Mouse (Mus musculus): ENCODE measurements around the gene Gpn2.

Gpn2 gene

DNA sequence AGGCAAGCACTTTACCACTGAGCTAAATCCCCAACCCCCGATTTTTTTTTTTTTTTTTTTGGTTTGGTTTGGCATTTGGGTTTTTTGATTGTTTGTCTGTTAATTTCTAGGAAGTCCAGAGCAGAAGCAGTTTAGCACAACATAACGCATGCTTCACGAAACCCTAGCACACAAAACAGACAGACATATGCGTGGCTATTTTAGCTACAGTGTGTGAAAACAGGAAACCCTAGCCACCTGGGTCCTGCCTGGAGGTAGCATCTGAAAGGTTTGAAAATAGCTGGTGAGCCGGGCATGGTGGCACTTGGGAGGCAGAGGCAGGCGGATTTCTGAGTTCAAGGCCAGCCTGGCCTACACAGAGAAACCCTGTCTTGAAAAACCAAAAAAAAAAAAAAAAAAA is 11.9 kb downstream of the Gpn2 start:
- DNase-seq: no peak

DNA sequence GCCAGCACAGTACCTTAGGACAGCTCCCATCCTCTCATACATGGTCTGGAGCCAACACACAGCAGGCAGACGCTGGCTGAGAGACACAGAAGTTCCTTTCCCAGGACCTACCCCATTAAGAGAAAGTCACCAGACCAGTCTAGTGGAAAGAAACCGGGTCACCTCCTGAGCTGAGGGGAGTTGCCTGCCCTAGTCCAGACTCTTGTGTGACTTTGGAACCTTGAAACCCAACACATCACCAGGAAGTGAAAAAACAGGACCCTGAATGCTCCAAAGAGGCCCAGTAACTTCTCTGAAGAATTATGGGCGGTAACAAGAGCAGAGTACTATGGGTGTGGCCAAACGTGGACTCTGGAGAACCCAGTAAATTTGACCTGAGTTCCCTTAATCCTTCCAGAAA is 14.5 kb downstream of the Gpn2 start:
- no peak for DNase-seq

DNA sequence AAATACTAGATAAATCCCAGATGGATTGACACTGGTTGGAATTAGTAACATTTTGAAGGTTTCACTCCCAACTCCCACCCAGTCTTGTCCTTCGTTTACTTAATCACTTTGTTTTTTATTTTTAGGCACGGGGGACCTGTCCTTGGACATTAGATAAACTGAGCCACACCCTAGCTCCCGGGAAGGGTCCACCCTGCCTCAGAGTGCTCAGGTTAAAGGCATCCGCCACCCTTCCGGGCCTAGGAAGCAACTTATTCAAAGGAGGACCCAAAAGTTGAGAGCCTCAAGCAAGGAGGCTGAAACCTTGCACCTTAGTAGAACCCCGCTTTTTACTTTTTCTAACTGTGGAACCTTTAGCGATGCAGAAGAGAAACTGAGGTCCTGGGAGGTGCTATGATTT is 15.0 kb downstream of the Gpn2 start:
- DNase-seq: no peak

DNA sequence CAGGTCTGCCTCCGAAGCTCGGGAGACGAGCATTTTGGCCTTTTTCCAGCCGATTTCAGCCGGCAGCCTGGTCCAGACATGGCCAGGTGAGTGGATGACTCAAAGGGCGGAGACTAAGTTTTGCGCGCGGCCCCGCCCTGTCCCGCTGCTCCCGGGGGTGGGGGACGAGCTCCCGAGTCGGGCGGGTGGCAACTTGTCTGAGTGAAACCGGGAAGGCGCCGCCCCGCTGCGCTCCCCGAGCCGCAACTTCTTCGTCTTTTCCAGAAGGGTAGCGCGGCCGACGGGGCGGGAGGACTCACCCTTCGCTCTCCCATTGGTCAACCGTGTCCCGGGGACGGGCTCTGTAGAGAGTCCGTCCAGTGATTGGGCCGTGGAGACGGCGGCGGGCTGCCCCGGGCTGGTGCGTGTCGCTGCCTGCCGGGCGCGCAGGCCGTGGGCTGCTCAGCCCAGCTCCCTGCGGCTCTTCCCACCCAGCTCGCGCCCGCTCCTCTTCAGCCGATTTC is 15.5 kb downstream of the Gpn2 start:
- peak; percentile 70 for DNase-seq

DNA sequence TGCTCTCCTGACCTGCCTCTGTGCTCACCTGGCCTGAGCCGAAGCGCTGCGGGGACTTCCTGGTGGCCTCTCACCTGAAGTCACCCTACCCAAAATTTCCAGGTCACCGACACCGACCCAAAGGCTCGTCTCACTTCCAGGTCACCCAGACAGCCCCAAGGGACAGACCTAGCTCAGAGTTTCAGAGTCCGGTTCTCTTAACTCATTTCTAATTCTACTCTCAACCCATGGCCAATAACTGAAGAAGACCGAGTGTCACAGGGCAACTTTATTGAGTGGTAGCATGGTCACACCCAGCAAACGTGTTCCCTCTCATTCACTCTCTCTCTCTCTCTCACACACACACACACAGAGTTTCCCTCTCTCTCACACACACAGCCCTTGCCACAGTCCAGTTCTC is 16.1 kb downstream of the Gpn2 start:
- DNase-seq: no peak

DNA sequence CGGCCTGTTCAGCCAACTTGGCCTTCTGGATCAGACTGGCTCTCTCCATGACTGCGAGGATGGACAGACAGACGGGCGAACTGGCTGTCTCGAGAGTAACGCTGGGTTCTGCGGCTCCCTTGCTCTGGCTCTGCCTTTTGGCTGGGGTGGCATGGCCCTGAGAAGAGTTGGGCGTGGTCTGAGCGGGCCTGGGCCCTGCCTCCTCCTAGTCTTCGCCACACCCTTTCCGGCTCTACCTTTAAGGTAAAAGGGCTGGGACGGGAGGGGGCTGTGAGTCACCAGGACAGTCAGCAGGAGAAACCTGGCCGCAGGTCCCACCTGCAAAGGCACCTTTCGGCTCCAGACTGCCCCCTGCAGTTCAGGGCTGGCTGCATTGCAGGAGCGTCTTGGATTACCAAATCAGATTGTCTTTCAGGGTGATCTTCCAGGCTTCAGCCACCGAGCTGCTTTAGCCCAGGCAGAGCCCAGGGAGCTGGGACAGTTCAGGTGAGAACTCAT is 17.6 kb downstream of the Gpn2 start, which contains the start of gene Sfn:
TSS of gene Sfn (minus strand) at position 448 of the 498 bp plus-strand sequence.
- peak; percentile 56 for DNase-seq

DNA sequence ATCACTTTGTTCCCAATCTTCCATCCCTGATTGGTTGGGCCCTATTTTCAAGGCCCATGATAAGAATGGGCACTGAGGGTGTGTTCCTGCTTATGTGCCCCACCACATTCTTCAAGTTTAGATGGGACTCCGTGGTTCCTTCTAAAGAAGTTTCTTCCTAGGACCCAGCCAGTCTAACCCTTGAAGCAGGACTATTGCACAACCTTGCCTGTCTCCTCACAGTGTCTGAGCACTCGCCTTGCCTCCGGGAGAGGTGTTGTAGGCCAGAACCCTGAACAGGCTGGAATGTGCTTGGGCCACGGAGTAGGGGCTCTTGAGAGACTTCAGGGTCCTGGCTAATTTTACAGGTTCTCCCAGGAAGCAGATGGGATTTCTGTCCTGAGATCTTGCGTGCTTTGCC is 18.9 kb downstream of the Gpn2 start:
- no peak for DNase-seq

DNA sequence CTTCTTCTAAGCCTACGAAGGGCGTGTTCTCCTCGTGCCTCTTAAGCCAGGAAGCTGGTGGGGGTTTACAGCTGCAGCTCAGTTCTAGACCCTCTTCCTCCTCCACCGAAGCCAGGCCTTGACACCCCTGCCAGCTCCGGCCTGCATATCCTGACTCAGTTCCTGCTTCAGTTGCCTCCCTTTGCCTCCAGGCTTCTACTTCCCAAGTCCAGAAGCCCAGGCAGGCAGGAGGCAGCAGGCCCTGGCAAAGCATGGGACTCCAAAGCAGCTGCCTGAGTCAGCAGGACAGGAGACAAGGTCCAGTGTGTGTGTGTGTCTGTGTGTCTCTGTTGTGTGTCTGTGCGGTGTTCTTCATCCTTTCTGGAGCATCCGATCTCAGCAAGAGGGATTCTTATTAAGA is 20.0 kb downstream of the Gpn2 start:
- DNase-seq: no peak

DNA sequence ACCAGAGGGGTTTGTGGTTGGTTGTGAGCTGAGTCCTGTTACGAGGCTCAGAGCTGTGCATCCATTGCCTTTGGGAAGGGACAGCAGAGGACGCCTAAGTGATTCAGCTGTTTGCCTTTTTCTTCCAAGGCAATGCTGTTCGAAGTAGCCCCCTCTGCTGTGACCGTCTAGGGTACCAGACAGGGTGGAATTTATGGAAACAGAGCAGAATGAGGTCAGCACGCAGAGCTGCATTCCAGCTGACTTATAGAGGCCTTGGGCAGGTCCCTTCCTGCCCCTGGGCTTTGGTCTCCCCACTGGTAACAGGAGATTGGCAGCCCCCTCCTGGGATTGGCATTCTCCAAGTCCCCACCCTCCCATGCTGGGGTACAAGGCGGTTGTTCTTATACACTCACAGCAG is 20.7 kb downstream of the Gpn2 start:
- no peak for DNase-seq

DNA sequence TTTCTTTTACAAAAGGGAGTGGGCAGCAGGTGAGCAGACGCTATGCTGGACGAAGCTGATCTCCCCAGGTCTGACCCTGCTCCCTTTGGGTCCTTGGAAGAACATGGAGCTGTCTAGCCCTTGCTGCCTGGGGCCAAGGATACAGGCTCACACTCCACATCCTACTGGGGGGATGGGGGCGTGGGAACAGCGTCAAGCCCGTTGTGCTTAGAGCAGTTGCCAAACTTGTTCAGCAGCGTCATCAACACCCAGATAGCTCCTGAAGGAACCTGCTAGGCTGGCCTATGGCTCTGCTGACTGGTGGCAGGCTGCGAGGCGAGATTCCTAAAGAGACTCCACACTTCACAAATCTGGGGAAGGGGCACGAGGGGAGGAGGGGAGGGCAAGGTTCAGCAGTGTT is 21.2 kb downstream of the Gpn2 start:
- DNase-seq: no peak

DNA sequence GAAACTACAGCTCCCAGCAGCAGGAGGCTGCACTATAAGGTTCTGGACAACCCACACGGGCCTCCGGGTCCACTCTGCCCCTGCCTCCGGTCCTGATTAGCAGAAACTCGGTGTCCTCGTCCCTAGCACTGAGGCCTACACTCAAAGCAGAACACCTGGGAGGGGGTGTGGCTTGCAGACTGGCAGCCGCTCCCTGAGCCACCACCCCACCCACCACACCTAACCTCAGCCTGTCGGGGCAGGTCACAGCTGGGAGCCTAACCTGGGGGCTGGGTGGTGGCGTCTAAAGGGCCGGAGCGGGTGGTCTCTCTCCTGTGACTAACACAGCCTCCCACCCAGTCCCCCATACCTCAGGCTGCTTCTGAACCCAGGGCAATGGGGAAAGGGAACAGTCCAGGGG is 23.1 kb downstream of the Gpn2 start:
- no peak for DNase-seq

DNA sequence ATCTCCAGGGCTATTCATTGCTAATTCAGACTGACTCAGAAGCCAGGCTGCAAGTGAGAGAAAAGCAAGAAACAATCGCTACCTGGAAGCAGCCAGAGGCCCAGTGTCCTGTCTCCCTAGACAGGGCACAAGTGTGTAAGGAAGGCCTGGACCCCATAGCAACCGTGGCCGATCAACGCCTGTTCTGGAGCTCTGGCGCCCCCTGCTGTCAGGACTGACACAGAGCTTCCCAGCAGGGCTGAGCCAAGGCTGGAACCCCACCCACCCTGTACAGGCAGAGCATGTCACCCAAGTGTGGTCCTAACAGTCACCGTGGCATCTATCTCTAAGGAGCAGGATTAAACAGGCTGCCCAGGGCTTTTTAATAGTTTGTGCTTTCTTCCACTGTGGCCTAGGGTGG is 25.6 kb downstream of the Gpn2 start:
- peak; percentile 69 for DNase-seq

DNA sequence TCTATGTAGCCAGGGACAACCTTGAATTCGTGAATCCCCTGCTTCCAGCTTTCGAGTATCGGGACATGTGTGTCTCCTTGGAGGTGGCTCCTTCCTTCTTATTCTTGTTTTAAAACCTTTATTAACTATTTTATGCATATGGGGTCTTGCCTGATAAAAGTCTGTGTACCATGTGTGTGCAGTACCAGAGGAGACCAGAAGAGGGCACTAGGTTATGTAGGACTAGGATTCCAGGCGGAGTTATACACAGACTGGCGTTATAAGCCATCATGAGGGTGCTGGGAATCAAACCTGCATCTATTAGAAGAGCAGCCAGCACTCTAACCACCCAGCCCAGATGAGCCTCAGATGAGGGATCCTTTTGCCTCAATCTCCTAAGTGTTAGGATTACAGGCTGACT is 27.7 kb downstream of the Gpn2 start:
- no peak for DNase-seq

DNA sequence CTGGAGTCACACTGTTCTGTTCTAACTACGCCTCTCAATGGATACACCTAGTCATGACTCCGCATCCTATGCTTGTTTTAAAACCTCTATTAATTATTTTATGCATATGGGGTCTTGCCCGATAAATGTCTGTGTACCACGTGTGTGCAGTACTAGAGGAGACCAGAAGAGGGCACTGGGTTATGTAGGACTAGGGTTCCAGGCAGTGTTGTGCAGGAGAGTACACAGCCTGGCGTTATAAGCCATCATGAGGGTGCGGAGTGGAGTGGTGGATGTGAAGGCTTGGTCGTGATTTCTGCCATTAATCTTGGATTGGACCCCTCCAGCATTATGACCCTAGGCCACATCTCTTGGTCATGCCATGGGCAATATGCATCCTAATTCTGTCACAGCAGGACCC is 28.3 kb downstream of the Gpn2 start:
- no peak for DNase-seq

DNA sequence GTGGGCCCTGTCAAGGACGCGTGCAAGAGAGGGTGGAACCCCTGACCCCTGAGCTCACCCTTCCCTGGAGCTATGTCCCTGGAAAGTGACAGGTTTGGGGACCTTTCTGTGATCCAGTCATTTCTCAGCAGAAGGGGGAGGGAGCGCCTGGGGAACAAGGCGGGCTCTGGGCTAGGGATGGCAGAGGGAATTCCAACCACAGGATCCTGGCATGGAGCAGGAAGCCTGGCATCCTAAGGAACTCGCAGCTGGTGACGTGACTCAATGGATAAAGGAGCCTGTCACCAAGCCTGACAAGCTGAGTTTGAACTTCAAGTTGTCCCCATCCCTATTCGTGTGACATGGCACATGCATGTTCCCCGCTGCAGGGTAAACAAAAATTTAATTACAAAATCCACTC is 28.9 kb downstream of the Gpn2 start:
- DNase-seq: no peak

DNA sequence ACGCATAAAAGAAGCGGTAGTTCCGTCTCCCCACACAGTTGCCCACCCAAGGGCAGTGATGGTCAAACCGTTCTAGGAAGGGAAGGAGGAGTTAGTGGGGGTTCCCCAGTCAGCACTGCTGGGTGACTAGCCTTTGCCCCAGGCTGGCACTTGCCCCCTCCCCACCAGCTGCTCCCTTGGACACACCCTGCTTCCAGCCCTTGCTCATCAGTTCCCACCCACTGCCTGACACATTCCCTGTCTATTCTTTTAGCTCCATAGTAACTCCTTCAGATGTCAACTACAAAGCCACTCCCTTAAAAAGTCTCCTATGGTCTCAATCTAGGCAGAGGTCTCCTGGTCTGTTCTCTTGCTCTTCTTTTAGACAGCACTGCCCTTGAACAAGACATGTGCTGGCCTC is 29.7 kb downstream of the Gpn2 start:
- DNase-seq: no peak

DNA sequence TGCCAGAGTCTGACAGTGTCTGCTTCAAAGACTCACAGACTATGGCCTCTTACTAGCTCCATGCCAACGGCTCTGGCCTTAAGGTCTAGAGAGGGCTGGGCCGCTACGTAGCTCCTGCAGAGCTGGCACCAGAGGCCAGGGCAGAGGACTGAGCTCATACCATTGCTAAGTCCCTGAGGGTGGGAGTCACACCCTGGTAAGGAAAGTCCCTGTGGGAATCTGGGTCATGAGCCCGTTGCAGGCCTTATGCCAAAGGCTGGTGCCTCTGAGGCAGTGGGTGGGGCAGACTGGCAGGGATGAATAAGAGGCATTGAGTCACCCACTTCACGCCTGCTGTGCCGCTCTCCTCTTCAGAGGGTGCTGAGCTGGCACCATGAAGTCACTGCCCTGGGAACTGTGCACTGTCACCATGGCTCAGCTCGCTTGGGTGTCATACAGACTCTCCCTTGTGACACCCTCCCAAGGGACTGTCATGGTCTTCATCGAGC is 30.2 kb downstream of the Gpn2 start:
- no peak for DNase-seq

DNA sequence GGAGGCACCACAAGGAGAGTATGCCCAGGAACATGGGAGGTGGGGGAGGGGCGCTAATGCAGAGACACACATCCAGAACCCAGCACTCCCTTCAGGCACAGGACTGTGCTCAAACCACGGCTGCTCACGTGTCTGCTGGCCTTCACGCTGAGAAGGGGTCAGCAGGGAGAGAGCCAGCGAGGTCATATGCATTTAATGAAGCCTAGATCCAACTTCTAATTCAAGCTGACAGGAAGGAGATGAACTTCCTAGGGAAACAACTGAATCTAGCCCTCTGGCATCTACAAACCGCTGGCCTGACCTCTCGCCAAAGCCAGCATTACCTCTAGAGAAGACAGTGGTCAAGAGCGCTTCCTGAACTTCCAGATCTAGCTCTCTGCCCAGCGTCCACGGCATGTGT is 31.3 kb downstream of the Gpn2 start:
- no peak for DNase-seq

DNA sequence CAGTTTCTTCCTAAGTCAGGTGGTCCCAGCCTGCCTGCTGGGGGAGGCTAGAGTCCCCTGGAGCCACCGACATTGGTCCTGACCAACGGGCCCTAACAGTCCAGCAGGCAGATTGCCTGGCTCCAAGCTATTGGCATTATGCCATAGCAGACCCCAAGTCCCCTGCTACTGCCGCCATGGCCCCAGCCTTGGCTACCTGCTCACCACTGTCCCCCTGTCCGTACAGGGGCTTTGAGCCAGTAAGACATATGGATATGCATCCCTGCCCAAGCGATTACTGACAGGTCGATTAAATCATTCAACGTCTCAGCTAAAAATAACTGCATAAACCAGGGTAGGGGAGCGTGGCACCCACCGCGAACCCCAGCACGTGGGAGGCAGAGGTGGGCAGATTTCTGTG is 33.8 kb downstream of the Gpn2 start:
- DNase-seq: no peak

DNA sequence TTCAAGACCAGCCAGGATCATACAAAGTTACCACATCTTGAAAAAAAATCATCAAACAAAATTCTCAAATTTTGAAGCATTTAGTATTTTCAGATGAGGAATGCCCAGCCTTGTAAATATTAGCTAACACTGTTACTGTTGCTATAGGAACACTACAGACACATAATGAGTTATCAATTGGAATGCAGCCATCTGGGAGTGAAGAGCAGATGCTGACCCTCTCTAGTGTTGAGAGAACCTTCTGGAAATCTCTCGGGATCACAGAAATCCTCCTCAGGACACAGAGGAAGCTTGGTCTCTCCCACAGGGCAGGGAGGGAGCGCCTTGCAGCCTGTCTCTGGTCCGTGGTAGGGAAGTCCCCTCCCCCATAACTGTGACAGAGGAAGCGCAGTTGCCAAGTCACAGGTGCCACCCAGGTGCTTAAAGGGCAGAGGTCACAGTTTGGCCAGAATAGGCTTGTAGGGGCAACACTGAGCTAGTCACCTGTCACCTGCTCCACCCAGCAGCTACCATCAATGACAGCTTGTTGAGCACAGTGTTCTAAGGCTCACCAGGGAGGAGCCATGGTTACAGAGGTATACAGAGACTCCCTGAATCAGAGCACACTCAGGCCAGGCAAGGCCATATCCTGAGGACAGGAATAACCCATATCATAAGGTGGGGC is 35.4 kb downstream of the Gpn2 start:
- no peak for DNase-seq

DNA sequence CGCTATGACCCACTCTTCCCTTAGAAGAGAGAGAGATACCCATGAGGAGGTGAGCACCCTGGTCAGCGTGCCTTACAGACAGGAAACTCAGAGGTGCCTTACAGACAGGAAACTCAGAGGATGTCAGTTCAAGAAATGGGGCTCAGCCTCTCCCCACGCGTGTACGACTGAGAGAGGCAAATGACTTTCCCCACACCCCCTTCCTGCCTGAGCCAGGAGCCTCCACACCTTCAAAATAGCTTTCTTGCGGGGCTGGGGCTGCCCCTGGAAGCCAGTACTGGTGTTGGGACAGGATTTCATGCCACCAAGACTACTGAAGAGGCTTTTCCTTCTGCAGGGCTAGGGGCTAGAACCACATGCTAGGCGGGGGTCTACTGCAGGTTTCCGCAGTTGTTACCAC is 36.5 kb downstream of the Gpn2 start:
- no peak for DNase-seq

DNA sequence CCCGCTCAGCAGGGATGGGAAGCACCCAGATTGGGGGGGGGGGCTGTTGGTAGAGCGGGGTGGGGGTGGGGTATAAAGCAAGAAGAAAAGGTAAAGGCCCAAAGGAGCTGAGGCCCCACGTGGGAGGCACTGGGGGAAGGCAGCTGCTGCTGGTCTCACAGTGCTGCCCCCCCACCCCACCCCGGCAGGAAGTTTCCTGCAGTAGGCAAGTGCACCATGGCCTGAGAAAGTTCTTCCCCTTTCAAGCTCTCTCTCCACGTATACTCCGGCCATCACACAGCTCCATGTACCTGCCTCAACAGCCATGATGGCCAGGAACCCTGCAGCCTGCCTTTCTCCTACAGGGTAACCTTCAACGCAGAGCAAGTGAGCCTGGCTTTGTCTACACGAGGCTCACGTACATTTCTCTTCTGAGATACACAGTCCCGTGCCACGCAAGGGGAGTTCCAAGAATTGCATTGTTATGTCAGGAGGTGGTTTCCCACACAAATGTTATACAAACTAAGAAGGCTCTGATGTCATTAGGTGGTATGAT is 38.1 kb downstream of the Gpn2 start:
- DNase-seq: no peak

DNA sequence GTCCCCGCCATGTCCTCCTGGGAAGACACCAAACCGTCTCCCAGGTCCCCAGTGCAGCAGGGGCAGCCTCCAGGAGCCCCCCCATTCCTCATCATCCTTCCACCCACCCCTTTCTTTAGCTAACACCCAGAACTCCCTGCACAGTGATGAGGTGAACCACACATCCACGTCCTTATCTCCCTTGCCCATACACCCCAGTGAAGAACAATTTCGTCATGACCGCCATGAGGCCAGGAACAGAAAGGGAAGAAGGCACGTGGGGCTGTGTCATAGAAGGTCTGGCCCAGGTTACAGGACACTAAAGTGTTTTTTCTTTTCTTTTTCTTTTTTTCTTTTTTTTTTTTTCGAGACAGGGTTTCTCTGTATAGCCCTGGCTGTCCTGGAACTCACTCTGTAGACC is 40.7 kb downstream of the Gpn2 start:
- no peak for DNase-seq

DNA sequence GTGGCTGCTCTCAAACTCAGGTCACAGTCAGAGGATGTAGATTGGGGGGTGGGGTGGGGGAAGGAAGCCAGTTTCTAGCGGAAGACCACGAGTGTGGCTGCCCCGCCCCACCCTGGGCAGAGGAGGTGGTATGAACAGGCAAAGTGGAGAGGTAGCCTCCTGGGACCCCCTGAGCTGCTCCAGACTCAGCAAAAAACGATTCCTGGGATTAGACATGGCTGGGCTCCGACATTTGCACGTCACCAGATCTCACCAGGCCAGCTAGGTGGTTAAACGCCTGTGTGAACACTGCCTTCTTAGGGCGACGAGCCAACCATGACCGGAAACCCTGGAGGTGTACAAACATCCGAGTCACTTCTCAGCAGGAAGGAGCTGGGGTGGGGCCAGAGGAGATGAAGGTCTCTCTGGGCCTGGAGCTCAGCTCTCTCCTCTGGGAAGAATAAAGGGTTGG is 41.5 kb downstream of the Gpn2 start:
- DNase-seq: no peak

DNA sequence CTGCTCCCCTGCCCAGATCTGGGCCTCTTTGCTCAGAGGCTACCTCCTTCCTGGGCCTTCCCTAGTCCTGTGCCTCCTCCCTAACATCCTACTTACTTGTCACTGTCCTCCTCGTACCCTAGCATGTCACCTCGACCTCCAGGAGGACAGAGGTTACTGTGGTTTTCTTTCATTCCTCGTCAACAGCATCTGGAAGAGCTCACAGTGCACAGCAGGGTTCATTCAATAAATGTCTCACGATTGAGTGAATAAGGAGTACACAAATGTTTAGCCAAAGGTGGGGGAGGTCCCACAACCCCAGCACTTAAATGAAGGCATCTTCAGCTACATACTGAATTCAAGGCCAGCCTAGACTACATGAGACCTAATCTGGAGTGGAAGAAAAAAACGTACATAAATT is 42.1 kb downstream of the Gpn2 start:
- no peak for DNase-seq
